Mouse (Mus musculus) layer of hippocampus, adult 2 months (tissue): ENCODE data around the gene Ttc14. TPM values are rescaled to one million over a fixed set of nuclear protein-coding genes. Genes with fewer than 3 reads are reported as not detected.

Experiments
- DNase-seq, 2 experiments: peaks; one replicate each; pipeline ENCODE4 v3.0.0; 2022; ENCODE audit warnings: low spot score in 2 of 2
- H3K27ac ChIP-seq: fragments of 200-600 bp; 2 replicates; pipeline ENCODE4 v1.8.1; 2022
- H3K4me3 ChIP-seq: fragments of 200-600 bp; 2 replicates; pipeline ENCODE4 v1.8.1; 2022; ENCODE audit warnings: mild to moderate bottlenecking
- CTCF ChIP-seq: fragments of 200-600 bp; conservative IDR thresholded peaks from 2 replicates; pipeline ENCODE4 v1.8.1; 2022; ENCODE audit warnings: antibody characterized with exemption, mild to moderate bottlenecking, moderate library complexity
- long read RNA-seq, 2 experiments: library from polyadenylated mRNA; stranded (forward); transcript quantifications; one replicate each; pipeline ENCODE4 v2.0.0; 2021; ENCODE audit warnings: borderline mapping rate in 2 of 2
- total RNA-seq, 2 experiments: library from RNA; stranded (reverse); gene quantifications; 2 replicates each; pipeline ENCODE4 v1.2.3; 2021

Gene Ttc14
- total RNA-seq, result 100 to 1,000 TPM in 1 of 2 experiments, 10 to 100 TPM in 1; 80.7 to 101 TPM
- long read RNA-seq, experiment 1, full-length matches to known transcripts, result 54 of 88 reads
- long read RNA-seq, experiment 1, partial matches to known transcripts, result 5 of 88 reads
- long read RNA-seq, experiment 1, other reads (novel, unspliced or antisense), result 29 of 88 reads
- long read RNA-seq, experiment 2, full-length matches to known transcripts, result 73 of 118 reads
- long read RNA-seq, experiment 2, partial matches to known transcripts, result 16 of 118 reads
- long read RNA-seq, experiment 2, other reads (novel, unspliced or antisense), result 29 of 118 reads

DNA sequence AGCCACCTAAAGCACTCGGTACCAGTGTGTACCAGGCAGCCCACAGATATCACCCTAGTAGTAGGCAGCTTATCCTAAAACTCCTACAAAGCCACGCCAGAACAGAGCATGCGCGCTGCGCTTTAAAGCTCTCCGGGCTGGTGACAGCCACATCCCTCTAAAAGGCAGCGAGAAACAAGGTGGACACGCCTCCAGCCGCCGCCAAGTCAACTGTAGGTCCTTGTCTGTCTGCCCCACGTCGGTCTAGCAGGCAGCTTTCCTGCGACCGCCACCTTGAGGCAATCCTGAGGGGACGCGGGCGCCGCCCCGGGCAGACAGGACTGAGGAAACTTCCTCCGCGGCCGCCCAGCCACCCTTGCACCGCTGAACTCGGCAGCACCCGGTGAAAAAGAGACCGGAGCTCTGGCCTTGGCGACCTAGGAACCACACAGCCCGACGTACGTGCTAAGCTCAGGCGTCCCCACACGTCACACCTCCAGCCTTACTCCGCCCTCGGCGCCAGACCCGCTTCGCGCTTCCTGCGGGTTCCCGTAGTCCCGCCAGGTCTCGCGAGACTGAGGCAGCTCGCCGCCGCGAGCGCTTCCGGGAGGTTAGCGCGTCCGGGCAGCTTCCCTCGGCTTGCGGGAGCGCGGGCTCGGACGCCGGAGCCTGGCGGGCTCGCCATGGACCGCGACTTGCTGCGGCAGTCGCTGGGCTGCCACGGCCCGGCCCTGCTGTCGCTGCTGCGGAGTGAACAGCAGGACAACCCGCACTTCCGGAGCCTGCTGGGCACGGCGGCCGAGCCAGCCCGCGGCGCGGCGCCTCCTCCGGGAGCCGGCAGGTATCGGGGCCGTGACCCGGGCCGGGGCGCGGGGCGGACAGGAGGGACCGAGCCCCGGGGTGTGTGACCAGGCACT lies at the start of gene Ttc14:
TSS of gene Ttc14 (plus strand) at position 216 of the 896 bp plus-strand sequence.
- DNase-seq, result peak; percentile 96 to 99
- Histone ChIP-seq H3K4me3 (peak within 1 kb of the TSS; percentile 93), H3K27ac (peak within 1 kb of the TSS; percentile 99)
- peak; percentile 69 for TF ChIP-seq CTCF

- peak; percentile 80 for TF ChIP-seq CTCF
- Histone ChIP-seq H3K4me3 (no peak overlapping the region), H3K27ac (no peak overlapping the region)
- DNase-seq, result peak in 1 of 2 experiments; percentile 15
Measured at GRCm38 (mm10) chr3:33790975-33791374, 8.7 kb upstream of the Ttc14 start.

- no peak for TF ChIP-seq CTCF
- DNase-seq, result no peak
- peak overlapping the region; percentile 93 for H3K4me3 ChIP-seq
- H3K27ac ChIP-seq, result peak overlapping the region; percentile 99
Measured at GRCm38 (mm10) chr3:33800513-33800820, 835 bp downstream of the Ttc14 start.

- no peak overlapping the region for H3K4me3 ChIP-seq
- DNase-seq, result peak in 1 of 2 experiments; percentile 35
- TF ChIP-seq CTCF, result no peak
- peak overlapping the region; percentile 62 for H3K27ac ChIP-seq
Measured at GRCm38 (mm10) chr3:33807151-33807550, 7.5 kb downstream of the Ttc14 start.

GRCm38 (mm10) chr3:33824135-33824946 lies 24.7 kb downstream of the Ttc14 start:
- DNase-seq, result peak; percentile 9 to 50
- no peak overlapping the region for H3K4me3 ChIP-seq
- H3K27ac ChIP-seq, result no peak overlapping the region
- TF ChIP-seq CTCF, result peak; percentile 92

- Histone ChIP-seq H3K4me3 (no peak overlapping the region), H3K27ac (no peak overlapping the region)
- no peak for DNase-seq
- TF ChIP-seq CTCF, result no peak
Measured at GRCm38 (mm10) chr3:33832351-33832750, 32.7 kb downstream of the Ttc14 start.

DNA sequence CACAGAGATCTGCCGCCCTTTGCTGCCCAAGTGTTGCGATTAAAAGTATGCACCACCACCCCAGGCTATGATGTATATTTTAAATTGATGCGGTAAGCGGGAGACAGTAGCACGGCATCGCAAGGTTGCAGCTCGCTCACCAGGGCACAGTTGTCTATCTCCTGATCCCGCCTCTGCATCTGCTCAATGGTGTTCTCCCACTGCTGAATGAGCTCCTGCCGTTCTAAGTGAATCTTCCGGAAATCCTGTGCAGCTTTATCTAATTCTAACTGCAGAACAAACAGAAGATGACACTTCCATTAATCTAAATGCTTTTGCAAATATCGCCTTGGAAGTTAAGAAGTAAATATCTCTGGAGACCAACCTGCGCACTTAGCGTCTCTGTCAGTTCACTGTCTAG lies 36.9 kb downstream of the Ttc14 start:
- no peak overlapping the region for H3K4me3 ChIP-seq
- TF ChIP-seq CTCF, result no peak
- no peak overlapping the region for H3K27ac ChIP-seq
- no peak for DNase-seq

GRCm38 (mm10) chr3:33838877-33839276 lies 39.2 kb downstream of the Ttc14 start:
- DNase-seq, result no peak
- TF ChIP-seq CTCF, result no peak

DNA sequence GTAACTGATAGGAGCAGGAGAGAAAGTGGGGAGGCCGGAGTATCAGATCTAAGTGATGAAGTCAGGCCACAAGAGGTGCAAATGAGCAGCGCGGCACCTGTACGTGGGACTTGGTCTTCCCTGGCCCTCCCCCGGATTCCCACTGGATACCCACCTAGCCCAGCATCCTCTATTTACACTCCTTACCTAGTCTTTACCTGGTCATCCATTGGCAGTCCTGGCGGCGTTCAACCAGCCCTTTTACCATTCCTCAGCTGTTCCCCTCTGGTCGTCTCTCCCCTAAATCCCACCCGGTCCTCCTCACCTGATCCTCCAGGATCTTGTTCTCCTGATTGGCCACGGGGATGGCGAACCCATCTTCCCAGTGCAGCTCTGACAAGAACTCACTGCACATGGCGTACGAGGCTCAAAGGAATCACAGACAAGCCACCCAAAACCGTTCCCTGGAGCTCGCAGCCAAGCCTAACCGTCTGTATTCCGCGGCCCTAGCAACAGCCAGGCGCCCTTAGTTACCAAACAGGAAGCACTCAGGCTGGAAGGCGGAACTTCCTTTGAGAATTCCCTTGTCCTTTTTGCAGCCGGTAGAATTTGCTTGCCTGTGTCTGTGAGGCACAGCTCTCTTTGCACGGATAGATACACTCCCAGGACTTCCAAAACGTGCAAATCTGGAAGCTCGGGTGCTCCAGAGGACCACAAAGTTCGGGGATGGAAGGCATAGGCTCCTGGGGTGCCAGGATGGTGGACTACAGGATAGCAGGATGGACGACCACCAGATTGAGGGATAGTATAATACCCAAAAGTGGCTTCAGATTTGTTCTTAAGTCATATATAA lies 44.4 kb downstream of the Ttc14 start, which contains the start of gene Ccdc39:
TSS of gene Ccdc39 (minus strand) at position 510 of the 832 bp plus-strand sequence.
- H3K27ac ChIP-seq, result peak within 1 kb of the TSS; percentile 91

More at GRCm38 (mm10) chr3:33838877-33839276, 39.2 kb downstream of the Ttc14 start:
- Histone ChIP-seq H3K4me3 (no peak overlapping the region), H3K27ac (no peak overlapping the region)

DNA sequence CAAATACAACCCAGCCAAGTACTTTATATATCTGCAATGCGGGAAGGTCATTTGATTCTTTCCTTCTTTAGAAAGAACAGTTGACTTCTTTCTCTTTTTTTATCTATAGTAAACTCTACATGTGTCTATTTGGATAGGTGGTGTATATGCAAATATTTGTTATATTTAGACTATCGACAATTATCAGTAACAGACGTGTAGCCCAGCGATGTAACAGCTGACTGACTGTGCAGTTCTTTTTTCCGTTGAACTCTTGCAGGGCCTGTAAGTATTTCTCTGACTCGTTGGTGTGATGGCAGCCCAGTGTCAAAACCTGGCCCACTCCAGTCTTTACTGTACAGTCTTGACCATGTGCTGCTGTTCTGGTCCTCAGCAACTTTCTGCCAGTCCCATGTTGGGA lies 47.0 kb downstream of the Ttc14 start:
- no peak for TF ChIP-seq CTCF
- H3K4me3 ChIP-seq, result no peak overlapping the region
- no peak for DNase-seq
- H3K27ac ChIP-seq, result no peak overlapping the region

More for the DNA sequence above, 44.4 kb downstream of the Ttc14 start, which contains the start of gene Ccdc39:
- peak; percentile 82 to 87 for DNase-seq
- peak; percentile 76 for TF ChIP-seq CTCF
- H3K4me3 ChIP-seq, result peak within 1 kb of the TSS; percentile 80

GRCm38 (mm10) chr3:33850856-33851255 lies 51.2 kb downstream of the Ttc14 start:
- TF ChIP-seq CTCF, result no peak
- DNase-seq, result no peak
- Histone ChIP-seq H3K4me3 (no peak overlapping the region), H3K27ac (no peak overlapping the region)

DNA sequence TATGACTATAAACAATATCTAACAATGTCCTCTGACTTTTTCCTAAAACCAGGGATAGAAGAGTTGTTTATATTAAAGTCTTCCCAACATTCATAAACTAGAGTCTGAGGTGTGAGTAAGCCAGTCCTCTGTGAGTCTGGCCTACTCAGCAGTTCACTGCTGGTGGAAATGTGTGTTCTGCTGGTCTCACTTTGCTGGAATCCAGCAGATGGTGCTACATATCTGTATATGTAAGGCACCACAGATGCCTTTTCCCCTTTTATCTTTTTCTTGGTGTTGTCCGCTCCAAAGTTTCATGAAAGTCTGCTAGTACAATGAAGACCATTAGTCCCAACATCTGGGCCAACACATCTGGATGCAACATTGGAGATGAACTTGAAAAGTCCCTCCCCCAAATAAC lies 53.4 kb downstream of the Ttc14 start:
- DNase-seq, result peak; percentile 20 to 34
- H3K27ac ChIP-seq, result no peak overlapping the region
- H3K4me3 ChIP-seq, result no peak overlapping the region
- peak; percentile 82 for TF ChIP-seq CTCF
